Mouse (Mus musculus) kidney, postnatal 4 days (tissue): ENCODE measurements around the gene Fpr1.
"Not testable (repeated sequence)": the region's sequence is repeated elsewhere in the genome, so short reads cannot be mapped to it uniquely, and the experiment has no call there.

Experiments
- DNase-seq, 2 experiments: peaks; one replicate each; pipeline ENCODE4 v3.0.0; 2021; ENCODE audit warnings: mixed read lengths in 2 of 2

The Fpr1 gene

DNA sequence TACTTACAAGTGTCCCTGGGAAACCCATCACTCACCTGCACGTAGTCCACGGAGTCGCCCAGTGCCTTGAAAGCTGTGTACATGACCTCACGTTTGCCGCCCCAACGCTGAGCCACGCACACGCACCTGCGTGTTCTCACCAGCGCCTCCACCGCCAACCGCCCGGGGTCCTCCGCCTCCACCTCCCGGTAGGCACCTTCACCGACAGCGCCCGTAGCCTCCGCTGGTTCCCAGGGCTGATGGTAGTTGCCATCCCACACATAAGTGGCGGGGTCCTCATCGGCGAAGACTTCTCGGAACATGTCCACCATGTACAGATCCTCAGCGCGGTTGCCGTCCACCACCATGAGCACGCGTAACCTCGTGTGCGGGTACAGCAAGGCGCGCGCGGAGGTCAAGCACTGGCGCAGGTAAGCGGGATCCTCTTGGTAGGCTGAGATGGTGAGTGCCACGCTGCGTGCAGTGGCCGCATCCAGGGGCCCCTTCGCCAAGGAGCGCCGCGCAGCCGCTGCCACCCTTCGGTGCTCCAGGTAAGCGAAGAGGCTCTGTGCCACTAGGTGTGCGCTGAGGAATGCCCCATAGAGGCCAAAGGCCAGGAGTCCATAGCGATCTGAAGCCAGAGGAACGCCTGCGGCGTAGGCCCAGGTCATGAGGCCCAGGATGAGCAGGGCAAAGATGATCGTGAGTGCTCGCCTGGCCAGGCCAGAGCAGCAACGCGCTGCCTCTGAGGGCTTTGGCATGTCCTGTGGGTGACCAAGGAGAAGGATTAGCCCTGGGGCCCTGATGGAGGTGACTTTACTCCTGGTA, 33.6 kb downstream of the Fpr1 start:
- no peak for DNase-seq

- no peak for DNase-seq
These were observed 34.8 kb downstream of the Fpr1 start for GRCm38 (mm10) chr17:17848988-17849387.

GRCm38 (mm10) chr17:17845187-17846027, 38.3 kb downstream of the Fpr1 start:
- peak; percentile 28 to 37 for DNase-seq

DNA sequence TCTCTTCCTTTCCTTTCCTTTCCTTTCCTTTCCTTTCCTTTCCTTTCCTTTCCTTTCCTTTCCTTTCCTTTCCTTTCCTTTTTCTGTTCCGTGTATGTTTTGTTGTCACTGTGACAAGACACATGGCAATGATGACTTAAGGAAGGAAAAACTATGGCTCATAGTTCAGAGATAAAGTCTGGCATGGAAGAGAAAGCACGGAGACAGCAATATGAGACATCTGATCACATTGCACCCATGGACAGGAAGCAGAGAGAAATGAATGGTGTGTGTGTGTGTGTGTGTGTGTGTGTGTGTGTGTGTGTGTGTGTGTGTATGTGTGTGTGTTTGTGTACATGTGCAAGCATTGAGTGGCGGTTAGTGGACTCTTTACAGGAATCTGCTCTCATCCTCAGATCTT, 39.1 kb downstream of the Fpr1 start:
- not testable (repeated sequence) for DNase-seq

DNA sequence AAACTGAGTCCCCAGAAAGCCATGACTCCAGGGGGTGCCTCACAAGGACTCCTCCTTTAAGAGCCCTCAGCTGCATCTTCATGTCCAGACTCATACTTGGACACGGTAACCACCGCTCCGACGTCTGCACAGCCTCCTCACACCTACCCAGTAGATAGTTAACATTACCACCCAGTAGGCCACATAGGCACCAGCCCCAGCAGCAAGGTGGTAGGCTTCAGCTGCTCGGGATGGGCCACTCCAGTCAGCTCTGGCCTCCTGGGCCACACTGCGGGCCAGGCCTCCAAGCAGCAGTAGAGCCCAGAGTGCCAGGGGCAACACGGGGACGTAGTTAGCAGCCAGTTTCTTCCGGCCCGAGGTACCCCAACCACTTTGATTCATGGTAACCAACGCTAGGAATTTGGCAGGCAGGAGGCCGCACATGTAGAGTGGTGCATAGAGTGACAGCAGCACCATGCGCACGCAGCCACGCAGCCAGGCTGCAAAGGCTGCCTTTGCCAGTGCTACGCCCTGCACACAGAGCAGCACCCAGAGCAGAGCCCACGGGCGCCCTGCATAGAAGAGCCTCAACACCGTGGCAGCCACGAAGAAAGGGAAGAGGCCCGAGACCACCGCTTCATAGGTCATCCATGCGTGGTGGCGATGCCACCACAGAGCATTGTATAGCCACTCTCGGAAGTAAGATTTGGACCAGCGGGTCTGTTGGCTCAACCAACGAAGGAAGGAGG, 40.0 kb downstream of the Fpr1 start:
- DNase-seq, result no peak

DNA sequence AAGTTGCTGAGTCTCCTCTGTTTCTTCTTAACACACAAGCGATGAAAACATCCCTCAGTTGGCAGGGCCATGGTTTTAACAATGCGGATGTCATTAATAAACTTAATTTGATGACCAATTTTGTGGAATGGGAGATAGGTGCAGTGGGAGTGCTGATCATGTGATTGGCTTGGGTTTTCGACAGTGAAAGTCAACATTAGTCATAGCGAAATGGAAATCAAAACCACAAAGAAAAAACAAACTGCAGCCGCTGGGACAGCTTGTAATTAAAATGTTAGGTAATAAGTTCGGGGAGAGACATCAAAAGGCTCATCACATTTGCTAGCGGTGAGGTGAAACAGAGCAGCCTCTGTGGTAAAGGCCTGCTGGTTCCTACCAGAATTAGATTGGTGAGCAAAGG, 42.9 kb downstream of the Fpr1 start:
- no peak for DNase-seq

DNA sequence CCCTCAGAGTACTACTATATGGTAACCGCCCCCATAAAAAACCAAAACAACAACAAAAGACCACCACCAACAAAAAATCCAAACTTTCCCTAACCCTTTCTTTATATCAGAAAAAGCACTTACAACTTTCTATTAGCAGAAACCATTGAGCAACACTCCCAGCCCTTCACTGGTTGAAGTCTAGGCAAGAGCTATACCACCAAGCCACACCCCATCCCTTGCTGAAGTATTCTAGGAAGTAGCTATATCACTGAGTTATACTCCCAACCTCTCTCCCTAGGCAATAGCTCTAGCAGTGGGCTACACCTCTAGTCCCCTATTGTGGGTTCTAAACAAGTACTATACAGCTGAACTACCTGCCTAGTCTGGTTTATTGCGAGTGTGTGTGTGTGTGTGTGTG, 44.5 kb downstream of the Fpr1 start:
- no peak for DNase-seq

GRCm38 (mm10) chr17:17837919-17838701, 45.6 kb downstream of the Fpr1 start:
- peak; percentile 97 to 98 for DNase-seq

DNA sequence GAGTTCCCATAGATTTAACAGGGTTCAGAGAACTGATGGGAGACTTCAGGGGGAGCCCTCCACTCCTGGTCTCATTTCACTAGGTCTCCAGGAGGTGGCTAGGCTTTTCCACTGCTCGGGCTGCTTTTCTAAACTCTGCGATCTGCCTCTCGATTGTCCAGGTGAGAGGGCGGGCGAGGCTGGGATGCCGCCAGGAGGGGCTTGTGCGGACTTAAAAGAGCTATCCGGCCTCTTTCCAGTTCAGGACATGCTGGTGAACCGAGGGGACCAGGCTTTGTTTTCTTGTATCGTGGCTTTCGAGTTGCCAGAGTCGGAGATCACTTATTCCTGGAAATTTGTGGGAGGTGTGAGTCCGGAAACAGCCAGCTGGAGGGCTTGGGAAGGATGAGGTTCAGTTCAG, 46.3 kb downstream of the Fpr1 start:
- peak in 1 of 2 experiments; percentile 58 for DNase-seq

DNA sequence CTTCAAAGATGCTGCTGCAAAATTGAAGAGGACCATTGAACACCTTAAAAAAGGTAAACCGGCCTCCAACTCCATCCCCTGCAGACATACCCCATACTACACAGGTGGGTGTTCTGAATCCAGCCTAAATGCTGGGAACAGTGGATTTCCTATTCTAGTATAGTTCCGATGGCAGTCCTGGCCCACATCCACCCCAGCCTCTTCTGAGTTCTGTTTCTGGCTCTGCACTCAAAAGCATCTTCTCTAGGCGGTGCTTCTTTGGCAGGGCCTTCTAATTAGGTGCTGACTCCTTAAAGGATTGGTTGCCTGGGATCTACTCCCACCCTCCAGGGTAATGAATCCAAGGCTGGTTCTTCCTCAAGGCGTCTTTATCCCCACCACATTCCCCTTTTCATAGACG, 47.6 kb downstream of the Fpr1 start:
- no peak for DNase-seq

DNA sequence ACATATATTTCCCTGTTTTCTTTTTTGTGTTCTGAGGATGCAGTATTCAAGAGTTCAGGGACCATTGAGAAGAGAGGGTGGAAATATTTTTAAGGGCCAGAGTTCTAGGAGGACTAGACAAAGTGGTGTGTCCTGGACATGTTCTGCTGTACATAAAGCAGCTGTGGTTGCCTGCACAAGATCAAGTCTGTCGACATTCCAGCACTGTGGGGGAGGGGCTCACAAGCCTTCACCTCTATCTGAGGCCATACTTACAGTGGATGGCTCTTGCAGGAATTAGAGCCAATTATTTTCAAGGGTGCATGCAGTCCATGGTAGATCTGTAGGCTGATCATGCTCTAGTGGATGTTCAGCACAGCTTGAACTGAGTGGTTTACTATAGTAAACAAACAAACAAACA, 48.8 kb downstream of the Fpr1 start:
- DNase-seq, result peak; percentile 74 to 81

GRCm38 (mm10) chr17:17830731-17831130, 53.0 kb downstream of the Fpr1 start:
- DNase-seq, result no peak

- peak in 1 of 2 experiments; percentile 16 for DNase-seq
These were observed 53.8 kb downstream of the Fpr1 start for GRCm38 (mm10) chr17:17829816-17830535.

- DNase-seq, result peak; percentile 33 to 47
These were observed 54.5 kb downstream of the Fpr1 start for GRCm38 (mm10) chr17:17829052-17829785.

- peak; percentile 74 to 81 for DNase-seq
These were observed 55.4 kb downstream of the Fpr1 start for GRCm38 (mm10) chr17:17828191-17828981.

- DNase-seq, result peak; percentile 89 to 91
These were observed 56.0 kb downstream of the Fpr1 start for GRCm38 (mm10) chr17:17827658-17828190.

DNA sequence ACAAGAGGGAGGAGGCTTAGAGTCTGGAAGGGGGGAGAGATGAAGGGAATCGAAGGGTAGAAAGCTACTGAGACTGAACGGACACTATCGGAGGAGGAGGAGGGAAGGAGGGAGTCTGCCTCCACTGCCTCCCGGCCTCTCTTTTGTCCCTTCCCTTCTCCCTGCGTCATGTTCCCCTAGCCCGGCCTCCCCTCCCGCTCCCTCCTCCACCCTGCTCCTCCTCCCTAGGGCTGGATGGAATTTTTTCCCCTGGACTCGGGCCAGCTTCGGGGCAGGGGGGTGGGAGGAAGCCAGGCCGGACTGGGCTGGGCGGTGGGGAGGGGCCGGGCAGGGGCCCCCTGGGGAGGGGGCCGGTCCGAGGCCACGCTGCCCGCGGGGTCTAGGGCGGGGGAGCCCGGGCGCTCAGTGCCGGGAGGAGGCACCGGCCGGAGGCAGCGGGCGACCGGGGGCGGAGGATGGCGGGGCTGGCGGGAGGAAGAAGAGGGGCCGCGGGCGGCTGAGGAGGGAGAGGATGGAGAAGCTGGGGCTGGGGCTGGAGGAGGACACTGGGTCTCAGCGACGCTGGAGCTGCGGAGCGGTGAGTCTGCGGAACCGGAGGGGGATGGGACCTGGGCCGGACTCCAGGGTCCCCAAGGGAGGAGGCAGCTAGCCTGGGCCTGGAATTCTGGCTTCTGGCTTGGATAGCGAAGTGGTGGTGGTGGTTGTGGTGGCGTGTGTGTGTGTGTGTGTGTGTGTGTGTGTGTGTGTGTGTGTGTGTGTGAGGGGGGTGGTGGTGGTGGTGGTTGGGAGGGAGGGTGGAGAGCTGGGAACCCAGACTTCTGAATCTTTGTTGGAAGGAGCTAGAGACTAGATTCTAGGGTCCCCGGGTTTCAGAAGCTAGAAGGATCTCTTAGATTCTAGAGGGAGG, 56.7 kb downstream of the Fpr1 start, which contains the start of gene Spaca6:
Gene Spaca6, plus strand, starts transcription at position 408 of the 907 bp plus-strand sequence.
- peak; percentile 97 for DNase-seq
